Mouse (Mus musculus) testis, adult 2 months (tissue): ENCODE measurements around the gene Eva1c.

Experiments
- CTCF ChIP-seq: fragments of 200-500 bp; IDR thresholded peaks from 2 replicates; pipeline ENCODE4 v1.5.1; 2012; ENCODE audit warnings: low read depth, mild to moderate bottlenecking, inconsistent platforms, low read length, moderate library complexity; ENCODE audit not compliant: control insufficient read depth, insufficient read depth, insufficient replicate concordance
- POLR2A ChIP-seq: fragments of 200-500 bp; IDR thresholded peaks from 2 replicates; pipeline ENCODE4 v1.6.1; 2012; ENCODE audit warnings: low read depth, mild to moderate bottlenecking, inconsistent platforms, low read length, moderate library complexity; ENCODE audit not compliant: control insufficient read depth

DNA sequence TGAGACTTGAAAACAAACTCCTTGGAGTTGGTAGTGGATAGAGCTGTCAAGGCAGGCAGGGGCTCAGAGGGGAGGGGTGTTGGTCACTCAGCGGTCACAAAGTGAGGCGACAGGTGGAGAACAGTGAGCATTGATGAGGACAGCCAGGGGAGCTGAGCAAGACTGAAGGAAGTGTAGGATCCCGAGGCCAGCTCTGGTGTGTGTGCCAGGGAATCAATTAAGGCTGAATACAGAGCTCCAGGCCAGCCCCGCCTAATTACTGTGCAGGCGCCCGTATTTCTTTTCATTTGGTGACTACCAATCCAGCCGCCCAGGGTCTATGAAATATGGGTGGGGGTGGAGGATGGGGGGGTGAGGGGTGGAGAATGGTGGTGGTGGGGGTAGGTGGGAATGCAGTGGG, 24.4 kb downstream of the Eva1c start:
- no peak for TF ChIP-seq CTCF
- no peak for TF ChIP-seq POLR2A
